Mouse (Mus musculus): ENCODE results near the gene Vmn1r173.
"Not testable (repeated sequence)": the region's sequence is repeated elsewhere in the genome, so short reads cannot be mapped to it uniquely, and the experiment has no call there.

Vmn1r173 gene

GRCm38 (mm10) chr7:23700403-23700802 lies at the start of gene Vmn1r173:
TSS of gene Vmn1r173 (plus strand) at chr7:23700703.
- DNase-seq (ENCODE audit: low spot score in 2 of 2) = not testable (repeated sequence)

DNA sequence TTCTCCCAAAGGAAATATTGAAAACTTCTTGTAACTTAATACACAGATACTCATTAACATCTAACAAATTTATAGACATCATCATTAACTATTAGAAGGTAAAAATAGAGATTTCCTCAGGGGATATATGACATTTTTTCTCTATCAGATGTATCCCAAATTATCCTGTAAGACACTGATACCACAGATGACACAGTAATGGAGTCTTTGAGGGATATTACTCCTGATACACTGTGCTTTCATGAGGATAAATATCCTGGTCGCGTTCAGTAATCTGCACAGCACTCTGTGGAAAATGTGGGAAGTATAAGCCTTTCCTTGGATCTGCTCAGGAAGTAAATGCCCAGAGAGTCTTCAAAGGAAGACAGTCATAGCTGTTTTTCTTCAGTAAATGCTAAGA lies 42.5 kb upstream of the Vmn1r173 start, which contains the start of gene Vmn1r172:
Vmn1r172 (plus strand) TSS at position 301 of the 400 bp plus-strand sequence.
- DNase-seq (ENCODE audit: low spot score in 2 of 2) = no peak

GRCm38 (mm10) chr7:23751970-23752369 lies 51.5 kb downstream of the Vmn1r173 start, which contains the start of gene Vmn1r174:
TSS of gene Vmn1r174 (plus strand) at chr7:23752270.
- not testable (repeated sequence) for DNase-seq (ENCODE audit: low spot score in 2 of 2)
